Mouse (Mus musculus): ENCODE measurements at regions not wholly inside any gene's neighbourhood (a gene's known extent, or its start where the extent isn't known, plus 50 kb on each side); places are given as distances from the start of the nearest gene placed in this dataset.

DNA sequence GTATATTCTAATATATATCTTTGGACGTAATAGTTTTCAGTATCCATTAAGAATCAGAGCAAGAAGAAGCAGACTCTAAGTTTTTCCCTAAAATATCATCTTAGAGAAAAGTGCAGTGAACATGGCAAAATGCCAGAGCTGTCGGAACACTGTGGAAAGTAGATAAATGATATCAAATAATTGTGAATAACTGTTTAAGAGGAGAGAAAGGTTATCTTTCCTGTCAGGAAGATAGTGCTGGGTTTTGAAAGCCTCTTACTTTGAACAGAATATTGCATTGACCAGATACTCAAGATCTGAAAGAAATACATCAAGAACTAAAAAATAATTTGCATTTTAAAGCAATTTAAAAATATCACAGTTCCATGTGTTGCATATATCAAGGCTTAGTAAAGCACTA lies 1549.2 kb downstream of the Pcdh18 start:
- DNase-seq (ENCODE audit: low read depth, low spot score): no peak

- DNase-seq (ENCODE audit: low read depth, low spot score): no peak
These were observed 1562.8 kb downstream of the Pcdh18 start for GRCm38 (mm10) chr3:48194300-48194699.

DNA sequence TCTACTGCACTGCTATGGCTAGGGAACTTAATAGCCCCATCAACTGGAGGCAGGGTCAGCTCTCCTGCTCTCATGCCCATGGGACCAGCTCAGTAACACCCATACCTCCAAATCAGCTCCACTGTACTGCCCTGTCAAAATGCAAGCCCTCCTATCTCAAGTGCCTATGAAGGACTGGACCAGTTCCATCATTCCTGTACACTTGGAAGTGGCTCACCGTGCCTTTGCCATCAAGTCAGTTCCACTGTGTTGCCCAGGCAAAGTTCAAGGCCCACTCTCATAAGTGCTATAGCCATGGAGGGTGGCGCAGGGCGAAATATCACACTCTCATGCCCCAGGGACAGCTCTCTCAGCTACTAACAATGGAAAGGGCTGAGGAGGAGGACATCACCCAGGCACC lies 1612.2 kb downstream of the Pcdh18 start:
- no peak for DNase-seq (ENCODE audit: low read depth, low spot score)

- DNase-seq (ENCODE audit: low read depth, low spot score): no peak
These were observed 1622.2 kb downstream of the Pcdh18 start for GRCm38 (mm10) chr3:48134938-48135337.

DNA sequence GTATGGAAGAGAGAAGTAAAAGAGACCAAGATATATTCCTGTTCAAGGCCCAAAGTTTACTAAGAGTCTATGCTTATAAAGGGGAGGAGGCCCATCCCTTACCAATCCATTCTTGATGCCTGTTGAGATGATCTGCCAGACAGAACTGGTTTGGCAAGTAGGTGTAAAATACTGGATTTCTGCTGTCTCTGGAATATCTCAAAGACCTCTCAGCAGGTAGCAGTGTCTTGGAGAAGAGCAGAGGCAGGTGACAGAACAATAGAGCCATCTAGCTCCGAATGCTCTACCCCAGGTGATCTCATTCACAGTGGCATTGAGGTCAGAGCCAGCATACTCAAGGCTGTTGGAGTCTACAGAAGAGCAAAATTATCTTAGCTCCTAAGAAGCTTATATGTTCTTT lies 1632.9 kb downstream of the Pcdh18 start:
- DNase-seq (ENCODE audit: low read depth, low spot score): no peak

- DNase-seq (ENCODE audit: low read depth, low spot score): peak; percentile 12
These were observed 1652.8 kb upstream of the Pabpc4l start for GRCm38 (mm10) chr3:48100847-48101246.

DNA sequence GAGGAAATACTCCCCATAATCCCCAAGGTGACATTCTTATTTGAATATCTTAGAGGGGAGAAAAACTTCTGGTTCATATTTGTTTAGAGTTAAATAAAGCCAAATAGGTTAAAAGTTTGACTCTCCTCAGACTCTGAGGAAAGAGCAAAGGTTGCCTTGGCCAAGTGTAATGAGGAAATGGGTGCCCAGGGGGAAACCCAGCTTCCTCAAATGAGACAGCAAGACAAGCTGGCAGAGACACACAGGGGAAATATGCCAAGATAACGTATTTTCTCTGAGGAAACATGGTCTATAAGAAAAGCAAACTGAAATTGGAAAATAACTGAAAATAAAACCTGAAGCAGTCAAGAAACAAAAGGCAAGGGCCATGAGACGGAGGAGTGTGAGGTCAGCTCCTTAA lies 1632.6 kb upstream of the Pabpc4l start:
- peak; percentile 8 for DNase-seq (ENCODE audit: low read depth, low spot score)

- no peak for DNase-seq (ENCODE audit: low read depth, low spot score)
These were observed 1627.3 kb upstream of the Pabpc4l start for GRCm38 (mm10) chr3:48075306-48075705.

DNA sequence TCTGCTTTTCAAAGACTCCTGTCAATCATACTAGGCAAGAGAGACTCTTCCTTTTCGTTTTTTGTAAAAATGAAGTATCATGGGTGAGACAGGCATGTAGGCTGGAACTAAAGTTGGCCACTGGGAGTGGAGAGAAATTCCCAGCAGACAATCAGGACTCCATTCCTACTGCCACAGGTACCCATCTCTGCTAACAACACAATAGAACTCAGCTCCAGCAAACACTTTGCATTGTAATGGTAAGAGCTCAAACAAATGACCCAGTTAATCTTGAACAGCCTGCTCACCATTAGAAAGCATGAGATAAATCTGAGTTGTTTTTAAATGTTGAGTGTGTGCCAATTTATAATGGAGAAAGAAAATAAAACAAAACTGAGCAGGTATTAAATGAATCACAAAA lies 1620.6 kb upstream of the Pabpc4l start:
- DNase-seq (ENCODE audit: low read depth, low spot score): no peak

Measured in skeletal muscle tissue, adult 2 months (tissue).